Mouse (Mus musculus) hindbrain, embryonic 11.5 days (tissue): ENCODE results near the gene Ssr1. TPM values are rescaled to one million over a fixed set of nuclear protein-coding genes. Genes with fewer than 3 reads are reported as not detected.
A peak's percentile ranks its signal among the peaks of the same experiment; 100 is the strongest.

ENCODE experiments used
- ATAC-seq: fragments of 200-750 bp; cut with Nextera tagmentation; 2 replicates; pipeline ENCODE4 v1.8.0; 2017; ENCODE audit warnings: mild to moderate bottlenecking, moderate TSS enrichment, moderate library complexity; ENCODE audit not compliant: low FRiP score
- DNase-seq: peaks from one replicate; pipeline ENCODE4 v3.0.0-alpha.2; 2015; ENCODE audit warnings: low spot score
- H3K27ac ChIP-seq: fragments of 300-500 bp; sonication (generic); 2 replicates; pipeline ENCODE4 v1.5.1; 2014; ENCODE audit warnings: mild to moderate bottlenecking, low read depth, low read length
- H3K27me3 ChIP-seq: fragments of 300-500 bp; sonication (generic); 2 replicates; pipeline ENCODE4 v1.6.1; 2014; ENCODE audit warnings: mild to moderate bottlenecking, low read length, moderate library complexity, mixed read lengths; ENCODE audit not compliant: control insufficient read depth, insufficient read depth
- H3K36me3 ChIP-seq: fragments of 300-500 bp; sonication (generic); 2 replicates; pipeline ENCODE4 v1.6.1; 2014; ENCODE audit warnings: mild to moderate bottlenecking, low read length, moderate library complexity, mixed read lengths; ENCODE audit not compliant: control insufficient read depth, insufficient read depth
- H3K4me1 ChIP-seq: fragments of 300-500 bp; sonication (generic); replicated peaks from 2 replicates; pipeline ENCODE4 v1.6.1; 2014; ENCODE audit warnings: low read length, mixed read lengths; ENCODE audit not compliant: control insufficient read depth, insufficient read depth
- H3K4me2 ChIP-seq: fragments of 300-500 bp; sonication (generic); replicated peaks from 2 replicates; pipeline ENCODE4 v1.6.1; 2014; ENCODE audit warnings: mild to moderate bottlenecking, low read depth, low read length
- H3K4me3 ChIP-seq: fragments of 300-500 bp; sonication (generic); 2 replicates; pipeline ENCODE4 v1.5.1; 2014; ENCODE audit warnings: low read depth, low read length
- H3K9ac ChIP-seq: fragments of 300-500 bp; sonication (generic); 2 replicates; pipeline ENCODE4 v1.6.1; 2014; ENCODE audit warnings: low read depth, low read length
- H3K9me3 ChIP-seq: fragments of 300-500 bp; sonication (generic); 2 replicates; pipeline ENCODE4 v1.6.1; 2016; ENCODE audit warnings: low read length; ENCODE audit not compliant: control insufficient read depth
- WGBS: fragments of 180-500 bp; shearing (Covaris S2); extraction: QIAGEN DNeasy Blood & Tissue Kit; methylation state at CpG from one replicate; pipeline ENCODE4 v1.1.7; 2014; 5-methylcytosine and 5-hydroxymethylcytosine counted together
- polyA plus RNA-seq: library from polyadenylated mRNA; unstranded; fragments of >200 nt; fragmentation: Nextera tagmentation; extraction: Ambion mirVana; gene quantifications from 2 replicates; pipeline ENCODE4 v1.2.1, GENCODE M21; 2014

Ssr1 gene
- polyA plus RNA-seq, 1 experiment from 2014 or later: 91.2 TPM

DNA sequence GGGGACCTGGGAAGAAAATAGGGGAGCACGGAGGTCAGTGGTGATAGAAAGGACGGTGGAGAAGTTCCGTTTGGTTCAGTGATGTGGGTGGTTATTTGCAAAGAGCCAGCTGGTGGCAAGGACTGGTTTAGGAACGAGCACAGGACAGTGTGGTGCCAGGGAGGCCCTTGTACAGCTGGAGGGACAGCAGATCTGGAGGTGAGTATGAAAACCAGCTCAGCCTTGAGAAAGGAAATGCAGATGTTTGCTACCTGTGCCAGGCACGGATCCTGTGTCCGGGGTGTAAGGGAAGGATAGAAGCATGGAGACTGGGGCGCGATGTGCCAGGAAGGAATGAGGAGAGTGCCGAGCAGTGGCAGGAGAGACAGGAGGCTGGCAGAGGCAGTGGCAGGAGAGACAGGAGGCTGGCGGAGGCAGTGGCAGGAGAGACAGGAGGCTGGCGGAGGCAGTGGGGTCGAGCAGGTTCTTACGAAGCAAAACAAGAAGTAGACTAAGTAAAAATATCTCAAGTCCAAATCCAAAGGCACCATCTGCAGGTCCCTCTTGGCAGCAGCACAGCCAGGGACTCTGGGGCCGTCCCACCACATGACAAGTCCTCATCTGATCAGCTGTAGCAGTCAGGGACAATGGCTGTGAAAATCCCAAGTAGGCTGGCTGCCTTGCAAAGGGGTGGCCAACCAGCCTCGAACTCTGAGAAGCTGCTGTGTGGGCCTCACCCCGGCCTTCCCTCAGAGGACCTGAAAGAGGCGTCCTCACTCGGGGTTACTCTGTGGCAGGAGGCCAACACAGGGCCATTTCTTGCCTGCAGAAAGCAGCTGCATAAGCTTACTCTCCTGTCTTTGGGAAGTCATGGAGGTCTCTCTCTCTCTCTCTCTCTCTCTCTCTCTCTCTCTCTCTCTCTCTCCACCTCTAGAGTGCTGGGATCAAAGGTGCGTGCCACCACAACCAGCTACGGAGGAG, 29.6 kb downstream of the Ssr1 start:
- no peaks in the 10 kb centered on the region for H3K9me3 ChIP-seq
- peak overlapping the region; percentile 34; the same call in 1 of the 2 replicates for H3K4me2 ChIP-seq
- WGBS: 40% methylated on average over 20 of the region's 20 CpGs
- ATAC-seq (no peak), DNase-seq (no peak)
- peaks cover 5% of the 10 kb centered on the region for H3K4me1 ChIP-seq
- 0 out of 2 replicates have a peak, but pooled peaks cover 3% of the 10 kb centered on the region for H3K27me3 ChIP-seq
- peak overlapping the region; percentile 33; the same call in 1 of the 2 replicates for H3K9ac ChIP-seq
- no peak overlapping the region for H3K4me3 ChIP-seq
- no peaks in the 10 kb centered on the region for H3K36me3 ChIP-seq
- H3K27ac ChIP-seq: no peak overlapping the region

DNA sequence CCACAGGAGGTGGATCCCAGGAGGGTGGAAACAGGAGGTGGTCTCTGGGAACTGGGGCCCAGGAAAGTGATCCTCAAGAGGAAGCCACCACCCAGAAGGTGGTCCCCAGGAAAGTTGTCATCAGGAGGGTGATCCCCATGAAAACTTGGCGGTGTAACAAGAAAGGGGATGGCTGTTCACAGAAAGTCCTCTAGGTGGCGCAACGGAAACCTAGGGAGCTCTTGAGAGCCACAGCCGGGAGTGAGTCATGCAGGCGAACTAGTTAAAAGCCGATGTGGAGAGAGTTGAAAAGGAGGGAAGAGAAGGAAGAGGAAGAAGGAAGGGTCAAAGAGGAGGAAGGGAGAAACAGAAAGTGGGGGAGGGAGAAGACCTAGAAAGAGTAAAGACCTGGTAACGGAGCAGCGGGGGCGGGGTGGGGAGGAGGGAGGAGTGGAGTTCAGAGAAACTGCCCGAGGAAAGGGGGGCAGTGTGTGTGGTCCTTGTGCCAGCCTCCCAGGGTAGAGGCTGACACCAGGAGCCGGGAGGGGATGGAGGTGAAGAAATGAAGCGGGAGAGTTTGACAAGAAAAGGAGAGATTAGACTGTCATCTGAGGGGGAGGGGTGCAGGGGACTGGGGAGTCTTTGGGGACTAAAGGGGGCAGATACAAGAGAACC, 30.5 kb downstream of the Ssr1 start:
- peaks cover 5% of the 10 kb centered on the region for H3K4me1 ChIP-seq
- H3K27me3 ChIP-seq: 0 out of 2 replicates have a peak, but pooled peaks cover 3% of the 10 kb centered on the region
- peak overlapping the region; percentile 23 for H3K4me3 ChIP-seq
- peak overlapping the region; percentile 34 for H3K4me2 ChIP-seq
- ATAC-seq (peak; percentile 29; the same call in 1 of the 2 replicates), DNase-seq (peak; percentile 88)
- H3K9ac ChIP-seq: peak overlapping the region; percentile 33; the same call in 1 of the 2 replicates
- no peaks in the 10 kb centered on the region for H3K36me3 ChIP-seq
- no peaks in the 10 kb centered on the region for H3K9me3 ChIP-seq
- no peak overlapping the region for H3K27ac ChIP-seq
- 1% methylated on average over 12 of the region's 12 CpGs for WGBS

DNA sequence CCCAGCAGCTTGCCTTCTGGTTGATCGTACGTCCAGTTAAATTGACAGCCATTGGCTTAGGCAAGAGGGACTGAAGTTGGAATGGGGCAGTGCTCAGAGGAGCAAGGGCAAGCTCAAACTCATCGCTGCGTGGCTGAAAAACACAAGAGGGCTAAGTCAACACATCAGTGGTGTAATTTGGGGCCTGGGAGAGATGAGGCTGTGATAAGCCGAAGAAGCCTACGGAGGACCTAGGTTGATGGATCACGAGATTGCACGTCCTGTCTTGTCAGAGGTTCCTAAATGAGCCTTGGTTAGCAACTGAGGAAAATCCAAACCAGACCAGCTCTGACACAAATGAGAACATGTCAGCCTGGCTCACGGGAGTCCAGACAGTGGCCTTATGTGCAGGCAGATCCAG, 31.5 kb downstream of the Ssr1 start:
- Histone ChIP-seq H3K9me3 (no peaks in the 10 kb centered on the region), H3K27ac (no peak overlapping the region), H3K9ac (no peak overlapping the region), H3K4me3 (no peak overlapping the region), H3K27me3 (0 out of 2 replicates have a peak, but pooled peaks cover 3% of the 10 kb centered on the region), H3K4me2 (no peak overlapping the region), H3K4me1 (peaks cover 5% of the 10 kb centered on the region), H3K36me3 (no peaks in the 10 kb centered on the region)
- ATAC-seq: no peak
- DNase-seq: no peak
- WGBS: 82% methylated on average over 9 of the region's 9 CpGs

DNA sequence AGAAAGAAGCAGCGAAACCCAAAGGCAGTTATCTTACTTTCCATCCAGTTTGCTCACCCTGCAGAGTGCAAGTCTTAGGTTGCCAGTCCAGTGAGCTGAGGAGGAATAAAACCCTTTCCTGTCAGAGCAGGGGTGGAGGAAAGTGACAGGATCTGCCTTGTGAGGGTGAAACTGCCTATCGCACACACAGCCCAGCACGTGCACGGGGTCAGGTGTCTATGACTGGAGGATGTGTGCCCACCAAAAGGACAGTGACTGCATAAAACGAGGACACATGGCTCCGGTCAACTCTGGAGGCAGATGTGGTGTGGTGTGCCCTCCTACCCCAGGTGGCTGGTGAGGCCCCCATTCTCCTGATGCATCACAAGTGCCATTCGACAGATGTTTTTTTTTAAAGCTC, 34.1 kb downstream of the Ssr1 start:
- Histone ChIP-seq H3K9ac (no peak overlapping the region), H3K9me3 (no peaks in the 10 kb centered on the region), H3K4me1 (peaks cover 5% of the 10 kb centered on the region), H3K27me3 (0 out of 2 replicates have a peak, but pooled peaks cover 3% of the 10 kb centered on the region), H3K27ac (no peak overlapping the region), H3K36me3 (no peaks in the 10 kb centered on the region), H3K4me2 (no peak overlapping the region), H3K4me3 (no peak overlapping the region)
- DNase-seq: no peak
- WGBS: 94% methylated on average over 7 of the region's 7 CpGs
- ATAC-seq: no peak

DNA sequence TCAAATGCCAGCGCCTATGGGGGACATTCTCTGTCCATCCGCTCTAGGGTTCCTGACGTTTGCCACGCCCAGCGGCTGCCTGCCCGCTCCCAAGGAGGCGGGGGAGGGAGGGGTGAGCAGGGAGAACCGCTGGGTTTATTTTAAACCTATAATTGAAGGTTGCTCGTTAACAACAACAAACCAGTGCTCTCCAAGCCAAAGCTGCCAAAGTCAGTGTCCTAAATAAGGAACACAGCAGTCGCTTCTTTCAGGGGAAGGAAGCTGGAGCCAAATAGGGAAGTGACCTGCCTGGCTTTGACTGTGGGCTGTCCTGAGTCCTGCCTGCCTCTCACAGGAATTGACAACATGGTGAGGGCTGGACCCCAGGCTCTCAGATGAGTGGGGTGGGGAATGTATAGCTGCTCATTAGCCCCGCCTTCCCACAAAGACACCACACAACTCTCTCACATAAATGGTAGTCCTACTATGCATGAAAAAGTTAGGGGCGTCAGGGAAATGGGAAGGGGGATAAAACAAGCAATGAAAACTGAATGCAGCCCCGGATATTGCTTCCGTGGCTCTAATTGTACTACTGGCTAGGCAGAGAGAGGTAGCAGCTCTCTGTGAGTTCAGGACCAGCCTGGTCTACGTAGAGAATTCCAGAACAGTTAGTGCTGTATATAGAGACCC, 34.6 kb downstream of the Ssr1 start:
- WGBS: 81% methylated on average over 15 of the region's 15 CpGs
- Histone ChIP-seq H3K4me2 (no peak overlapping the region), H3K9ac (no peak overlapping the region), H3K36me3 (no peaks in the 10 kb centered on the region), H3K4me3 (no peak overlapping the region), H3K27ac (no peak overlapping the region), H3K27me3 (0 out of 2 replicates have a peak, but pooled peaks cover 3% of the 10 kb centered on the region), H3K4me1 (peaks cover 5% of the 10 kb centered on the region), H3K9me3 (no peaks in the 10 kb centered on the region)
- no peak for ATAC-seq
- no peak for DNase-seq

DNA sequence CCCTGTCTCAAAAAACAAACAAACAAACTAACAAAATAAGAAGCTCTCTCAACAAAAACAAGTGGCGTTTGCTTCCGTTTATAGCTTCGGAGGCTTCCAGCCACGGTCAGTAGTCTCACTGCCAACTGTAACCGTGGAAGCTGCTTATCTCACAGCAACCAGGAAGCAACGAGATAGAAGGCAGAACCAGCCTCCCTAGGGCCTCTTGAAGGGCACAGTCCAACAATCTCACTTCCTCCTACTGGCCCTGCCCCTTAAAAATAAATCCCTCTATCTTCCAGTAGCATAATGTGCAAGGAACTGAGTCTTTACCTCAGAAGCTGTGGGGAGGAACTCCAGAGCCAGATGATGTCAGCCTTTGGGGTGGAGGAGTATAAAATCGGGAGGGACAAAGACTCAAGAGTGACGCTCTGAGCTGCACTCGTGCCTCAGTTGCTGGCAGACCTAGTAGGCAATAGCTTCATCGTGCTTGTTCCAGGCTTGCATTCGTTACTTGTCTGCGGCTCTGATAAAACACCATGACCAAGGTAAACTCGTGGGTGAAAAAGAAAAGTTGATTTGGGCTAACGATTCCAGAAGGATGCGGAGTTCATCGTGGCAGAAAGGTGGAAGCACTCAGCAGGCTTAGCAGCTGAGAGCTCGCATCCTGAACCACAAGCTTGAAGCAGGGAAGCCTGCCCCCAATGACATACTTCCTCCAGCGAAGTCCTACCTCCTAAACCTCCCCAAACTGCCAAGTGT, 35.3 kb downstream of the Ssr1 start:
- no peak for DNase-seq
- Histone ChIP-seq H3K27ac (no peak overlapping the region), H3K36me3 (no peaks in the 10 kb centered on the region), H3K27me3 (no peaks in the 10 kb centered on the region), H3K4me2 (no peak overlapping the region), H3K4me1 (peaks cover under 1% of the 10 kb centered on the region; the same call in 1 of the 2 replicates), H3K9ac (no peak overlapping the region), H3K9me3 (no peaks in the 10 kb centered on the region), H3K4me3 (no peak overlapping the region)
- 89% methylated on average over 18 of the region's 18 CpGs for WGBS
- no peak for ATAC-seq

DNA sequence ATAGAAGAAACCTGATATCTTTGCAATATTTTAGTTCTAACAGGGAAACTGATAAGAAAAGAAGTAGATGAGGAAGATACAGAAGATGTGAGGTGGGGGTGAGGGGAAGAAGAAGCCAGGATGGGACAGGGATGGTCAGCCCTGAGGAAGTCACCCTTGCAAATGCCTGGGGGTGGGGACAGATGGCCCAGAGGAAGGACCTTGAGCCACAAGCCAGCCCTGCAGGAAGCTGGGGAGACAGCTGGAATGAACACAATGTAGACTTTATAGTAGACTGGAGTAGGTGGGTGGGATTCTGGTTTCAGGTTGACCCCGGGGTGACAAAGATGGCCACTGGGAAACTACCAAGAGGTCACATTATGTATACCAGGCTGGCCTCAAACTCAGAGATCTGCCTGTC, 39.7 kb downstream of the Ssr1 start:
- no peaks in the 10 kb centered on the region for H3K9me3 ChIP-seq
- no peak overlapping the region for H3K9ac ChIP-seq
- H3K4me3 ChIP-seq: no peak overlapping the region
- no peak for ATAC-seq
- H3K4me1 ChIP-seq: no peaks in the 10 kb centered on the region
- H3K36me3 ChIP-seq: no peaks in the 10 kb centered on the region
- 80% methylated on average over 1 of the region's 1 CpGs for WGBS
- no peaks in the 10 kb centered on the region for H3K27me3 ChIP-seq
- H3K4me2 ChIP-seq: no peak overlapping the region
- H3K27ac ChIP-seq: no peak overlapping the region
- DNase-seq: no peak

DNA sequence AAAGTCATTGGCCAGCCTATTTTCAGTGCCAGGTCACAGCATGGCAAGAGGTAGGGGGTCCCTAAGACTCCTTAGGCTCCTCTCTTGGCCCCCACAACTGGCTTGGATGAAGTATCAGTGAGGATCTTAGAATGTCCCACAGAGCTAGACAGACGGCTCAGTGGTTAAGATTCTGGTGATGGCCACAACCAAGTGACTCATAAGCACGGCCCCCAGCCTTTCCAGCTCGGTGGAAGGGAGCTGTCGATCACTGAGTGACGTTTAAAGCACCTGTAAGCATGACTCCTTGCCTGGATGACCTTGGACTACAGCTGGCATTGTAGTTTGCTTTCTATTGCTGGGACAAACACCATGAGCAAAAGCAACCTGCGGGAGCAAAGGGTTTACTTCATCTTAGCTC, 41.0 kb downstream of the Ssr1 start:
- H3K27me3 ChIP-seq: no peaks in the 10 kb centered on the region
- no peaks in the 10 kb centered on the region for H3K9me3 ChIP-seq
- H3K4me2 ChIP-seq: no peak overlapping the region
- H3K27ac ChIP-seq: no peak overlapping the region
- no peak overlapping the region for H3K9ac ChIP-seq
- ATAC-seq: no peak
- H3K4me3 ChIP-seq: no peak overlapping the region
- WGBS: 92% methylated on average over 6 of the region's 6 CpGs
- no peaks in the 10 kb centered on the region for H3K36me3 ChIP-seq
- no peaks in the 10 kb centered on the region for H3K4me1 ChIP-seq
- no peak for DNase-seq
